Mouse (Mus musculus): ENCODE results near the gene Slc24a2.

The Slc24a2 gene

DNA sequence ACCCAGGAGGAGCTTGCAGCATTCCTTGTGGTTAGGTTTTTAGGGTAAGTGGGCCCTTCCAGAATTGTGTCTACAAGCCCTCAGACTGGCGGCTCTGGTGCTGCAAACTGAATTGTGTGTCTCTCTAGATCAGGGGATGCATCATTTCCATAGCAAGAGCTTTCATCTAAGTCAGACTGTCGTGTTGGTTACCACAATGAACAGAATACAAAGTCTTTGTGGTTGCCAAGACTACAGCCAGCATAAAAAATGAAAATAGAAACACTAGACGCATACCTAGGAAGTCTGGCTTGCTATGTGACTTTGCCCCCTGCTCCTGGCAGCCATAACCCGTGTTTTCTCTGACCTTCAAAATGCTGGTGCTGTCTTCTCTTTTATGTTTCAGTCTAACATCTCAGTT is 114.6 kb downstream of the Slc24a2 start:
- no peak for DNase-seq

GRCm38 (mm10) chr4:87109331-87110059 is 120.8 kb downstream of the Slc24a2 start:
- no peak for DNase-seq

DNA sequence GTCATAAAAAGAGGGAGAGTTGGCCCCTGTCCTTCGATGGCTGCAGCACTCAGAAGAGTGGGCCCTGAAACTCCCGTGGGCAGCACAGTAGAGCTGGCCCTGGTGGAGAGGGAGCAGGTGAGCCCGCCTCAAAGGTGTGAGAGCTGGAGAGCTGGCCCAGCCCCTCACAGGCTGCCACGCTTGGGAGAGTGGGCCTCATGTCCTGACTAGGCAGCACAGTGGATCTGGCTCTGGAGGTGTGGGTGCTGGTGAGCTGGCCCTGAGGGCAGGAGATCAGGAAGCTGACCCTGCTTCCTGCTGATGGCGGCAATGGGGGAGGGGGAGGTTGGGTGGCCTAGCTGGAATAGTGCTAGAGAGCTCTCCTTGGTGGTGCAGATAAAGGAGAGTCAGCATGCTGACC is 129.3 kb downstream of the Slc24a2 start:
- no peak for DNase-seq

GRCm38 (mm10) chr4:87096186-87096585 is 134.1 kb downstream of the Slc24a2 start:
- no peak for DNase-seq

DNA sequence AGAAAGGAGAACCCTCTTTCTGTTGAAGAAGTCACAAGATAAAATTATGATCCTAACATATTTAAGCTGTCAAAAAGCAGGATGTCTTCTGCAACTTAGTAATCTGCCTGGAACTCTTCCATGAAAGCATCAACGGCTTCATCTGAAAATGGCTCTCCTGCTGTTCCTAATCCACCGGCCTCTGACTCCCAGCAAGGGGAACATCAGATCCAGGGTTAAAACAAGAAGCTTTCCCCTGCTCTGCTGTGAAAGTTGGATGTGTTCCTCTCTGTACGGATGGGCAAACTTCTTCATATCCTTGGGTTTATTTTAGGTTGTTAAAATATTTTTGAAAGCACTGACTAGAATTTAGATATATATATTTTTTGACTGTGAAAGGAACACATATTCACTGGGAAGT is 136.7 kb downstream of the Slc24a2 start:
- no peak for DNase-seq

GRCm38 (mm10) chr4:87090841-87091240 is 139.4 kb downstream of the Slc24a2 start:
- DNase-seq: peak; percentile 53

DNA sequence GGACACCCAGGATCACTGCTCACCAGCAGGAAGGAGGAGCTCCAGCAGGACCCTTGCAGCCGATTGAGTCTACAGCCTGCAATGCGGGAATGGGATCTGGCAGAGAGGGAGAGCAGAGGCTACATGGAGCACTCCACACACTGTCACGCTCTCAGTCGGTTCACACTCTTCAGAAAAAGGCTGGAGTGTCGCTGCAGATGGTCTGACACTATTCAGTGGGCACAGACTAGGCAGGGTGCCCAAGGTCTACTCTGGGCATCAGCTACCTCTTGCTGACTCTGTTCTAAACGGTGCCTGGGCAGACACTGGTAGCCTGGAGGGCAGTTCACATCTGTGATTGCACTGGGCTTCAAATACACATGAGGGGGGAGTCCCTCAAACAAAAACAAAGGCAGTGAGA is 141.6 kb downstream of the Slc24a2 start:
- peak; percentile 11 for DNase-seq

DNA sequence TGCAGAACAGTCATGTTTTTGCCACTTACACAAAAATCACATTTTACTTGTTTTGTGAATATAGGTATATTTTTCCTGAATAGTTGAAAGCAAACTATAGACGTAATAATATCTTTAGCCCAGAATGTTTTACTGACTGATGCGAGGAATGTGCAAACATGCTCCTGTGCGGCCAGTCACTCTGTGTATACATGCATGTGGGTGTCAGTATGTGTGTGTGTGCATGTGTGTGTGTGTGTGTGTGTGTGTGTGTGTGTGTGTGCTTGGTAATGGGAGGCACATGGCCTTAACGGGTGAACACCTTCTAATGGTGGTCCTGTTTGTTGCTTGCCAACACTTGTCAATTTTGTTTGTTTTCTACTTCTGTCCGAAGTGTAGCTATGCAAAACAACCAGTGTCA is 142.7 kb downstream of the Slc24a2 start:
- no peak for DNase-seq

DNA sequence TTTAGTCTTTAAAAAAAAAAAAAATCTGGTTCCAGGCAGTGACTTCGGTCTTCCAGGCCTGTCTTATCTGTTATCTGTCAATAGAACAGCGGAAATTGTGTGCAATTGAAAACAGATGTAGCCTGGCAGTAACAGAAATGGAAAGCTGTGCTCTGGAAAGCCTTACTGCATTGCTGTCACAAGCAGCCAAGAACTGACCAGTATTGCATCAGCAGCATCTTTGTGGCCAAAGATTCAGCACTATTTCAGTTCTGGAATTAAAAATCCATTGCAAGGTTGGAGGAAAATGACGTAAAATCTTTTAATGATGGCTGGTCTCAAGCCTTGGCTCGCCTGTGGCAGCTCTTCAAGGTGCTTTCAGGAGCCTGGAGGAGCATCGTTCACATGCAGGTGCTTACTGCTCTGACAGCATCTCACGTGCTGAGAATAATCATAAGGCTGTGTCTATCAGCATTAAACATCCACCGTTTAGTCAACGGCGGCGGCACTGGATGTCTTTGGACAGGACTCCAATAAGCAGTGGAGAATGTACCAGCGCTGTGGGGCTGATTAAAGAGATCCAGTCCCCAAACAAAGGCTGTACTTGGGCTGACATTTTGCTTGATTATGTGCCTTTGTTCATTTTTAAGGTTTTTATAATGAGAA is 143.2 kb downstream of the Slc24a2 start:
- no peak for DNase-seq

DNA sequence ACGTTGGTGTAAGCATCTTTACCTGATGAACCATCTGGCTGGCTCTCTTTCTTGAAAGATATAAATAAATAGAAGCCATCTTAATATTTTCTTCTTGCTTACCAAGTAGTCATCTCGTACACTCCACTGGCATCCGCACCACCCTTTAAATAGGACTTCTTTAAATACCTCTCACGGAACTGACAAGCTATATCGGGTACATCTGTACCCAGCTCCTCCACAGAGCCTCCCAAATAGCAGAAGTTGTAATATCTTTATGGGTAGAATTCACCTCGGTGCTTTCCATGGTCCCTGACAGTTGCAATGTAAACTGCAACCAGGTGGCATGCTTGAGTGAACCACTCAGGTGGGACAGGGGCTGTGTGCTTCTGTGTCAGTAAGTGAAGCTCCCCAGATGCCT is 149.0 kb downstream of the Slc24a2 start:
- no peak for DNase-seq

DNA sequence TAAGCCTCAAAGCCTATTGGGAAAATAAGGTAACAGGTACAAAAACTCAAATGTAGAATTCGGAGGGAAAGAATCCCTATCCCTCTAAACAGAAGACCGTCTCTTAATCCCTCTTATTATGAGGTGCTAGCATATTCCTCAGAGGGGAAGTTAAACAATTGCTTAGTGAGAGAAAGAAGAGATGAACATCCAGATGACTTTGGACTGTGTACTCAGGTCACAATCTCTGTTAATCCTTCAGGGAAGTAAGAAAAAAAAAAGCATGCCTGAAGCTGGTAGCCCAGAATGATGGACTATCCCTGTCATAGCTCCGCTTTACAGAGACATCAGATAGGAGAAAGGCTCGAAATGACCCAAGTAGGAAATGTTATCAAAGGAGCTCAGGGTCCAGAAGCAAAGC is 151.0 kb downstream of the Slc24a2 start:
- DNase-seq: no peak

- DNase-seq: no peak
These were observed 151.6 kb downstream of the Slc24a2 start for GRCm38 (mm10) chr4:87078726-87079125.

GRCm38 (mm10) chr4:87075761-87076160 is 154.5 kb downstream of the Slc24a2 start:
- no peak for DNase-seq

- no peak for DNase-seq
These were observed 162.2 kb downstream of the Slc24a2 start for GRCm38 (mm10) chr4:87068121-87068520.

DNA sequence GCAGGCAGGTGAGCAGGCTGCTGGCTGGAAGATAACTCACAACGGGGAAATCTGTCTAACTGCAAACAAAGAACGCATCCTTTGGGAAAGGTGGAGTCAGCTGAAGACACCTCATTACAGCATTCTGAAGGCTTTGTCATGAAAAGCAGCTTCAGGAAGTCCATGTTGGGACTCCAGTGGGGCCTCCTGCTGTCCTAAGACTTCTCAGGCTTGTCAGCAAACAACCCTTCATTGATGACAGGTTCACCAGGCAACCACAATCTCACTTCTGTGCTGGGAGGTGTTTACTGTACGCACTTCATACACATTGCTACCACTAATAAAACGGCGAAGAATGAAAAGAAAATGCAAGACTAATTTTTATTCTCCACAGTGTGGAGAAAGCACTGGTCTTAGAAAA is 165.1 kb downstream of the Slc24a2 start:
- DNase-seq: no peak

- DNase-seq: no peak
These were observed 165.7 kb downstream of the Slc24a2 start for GRCm38 (mm10) chr4:87064561-87064960.

GRCm38 (mm10) chr4:87062771-87063253 is 167.5 kb downstream of the Slc24a2 start:
- DNase-seq: no peak

DNA sequence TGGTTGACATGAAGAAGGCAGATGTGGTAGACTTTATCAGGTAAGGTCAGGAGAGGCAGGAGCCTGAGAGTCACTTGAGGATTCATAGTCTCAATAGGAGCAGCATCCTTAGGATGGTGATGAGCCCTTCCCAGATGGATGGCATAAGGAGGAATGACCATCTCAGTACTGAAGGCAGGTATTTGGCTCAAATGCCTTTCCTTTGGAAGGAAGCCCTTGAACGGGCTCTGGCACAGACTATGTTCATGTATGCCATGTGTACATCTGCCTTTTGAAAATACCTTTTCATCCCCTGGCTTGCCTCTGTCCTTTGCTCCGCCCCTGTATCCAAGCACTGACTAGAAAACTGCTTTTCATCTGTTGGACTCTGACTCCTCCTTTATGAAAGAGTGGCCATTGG is 168.6 kb downstream of the Slc24a2 start:
- DNase-seq: no peak

DNA sequence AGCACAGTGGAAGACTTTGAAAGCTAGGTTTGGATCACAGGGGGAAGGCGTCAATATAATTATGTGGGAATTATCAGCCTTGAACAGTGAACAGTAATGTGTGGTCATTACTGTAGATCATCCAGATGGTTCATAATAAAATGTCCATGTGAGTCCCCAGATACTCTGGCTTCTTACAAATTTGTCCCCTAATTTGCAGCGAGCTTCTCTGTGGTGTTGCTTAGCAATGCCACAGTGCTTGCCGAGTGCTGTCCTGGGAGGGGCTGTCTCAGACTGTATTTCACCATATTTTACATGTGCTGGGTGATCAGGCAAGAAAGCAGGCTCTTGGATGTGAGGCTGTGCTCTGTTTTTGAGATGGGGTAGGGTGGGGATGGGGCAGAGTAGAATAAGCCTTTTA is 172.7 kb downstream of the Slc24a2 start:
- DNase-seq: no peak

DNA sequence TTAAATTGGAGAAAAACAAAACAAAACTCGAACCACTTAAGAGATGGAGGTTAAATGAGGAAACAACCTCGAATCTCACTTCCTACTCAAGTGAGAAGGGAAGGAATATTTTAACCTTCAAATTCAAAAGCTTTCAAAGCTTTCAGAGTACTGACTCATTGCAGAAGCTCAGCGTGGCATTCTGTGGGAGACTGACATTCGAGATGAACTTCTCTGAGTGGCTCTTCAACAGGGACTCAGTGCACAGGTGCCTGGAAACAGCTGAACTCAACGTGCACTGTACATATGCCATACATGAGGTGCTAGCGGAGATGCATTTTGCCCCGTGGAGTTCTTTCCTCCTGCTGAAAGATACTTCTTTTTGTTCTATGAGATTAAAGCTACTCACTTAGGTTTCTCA is 174.5 kb downstream of the Slc24a2 start:
- no peak for DNase-seq

DNA sequence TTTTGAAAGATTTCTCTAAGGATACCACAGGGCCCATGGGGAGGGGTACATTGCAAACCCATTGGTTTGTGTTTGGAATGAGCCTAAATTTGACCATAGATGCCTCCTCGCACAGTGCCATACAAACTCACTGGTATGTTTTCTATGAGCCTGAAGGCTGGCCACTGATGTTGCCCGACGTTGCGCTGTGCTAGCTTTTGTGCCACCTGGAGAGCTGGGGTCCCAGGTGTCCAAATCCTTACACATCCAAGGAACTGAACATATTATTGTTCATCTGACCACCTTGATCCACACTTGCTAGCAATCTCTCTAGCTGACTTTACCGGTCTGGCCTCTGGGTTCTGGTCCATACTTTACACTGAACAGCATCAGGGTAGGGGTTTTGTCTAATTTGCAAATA is 177.4 kb downstream of the Slc24a2 start:
- no peak for DNase-seq

- no peak for DNase-seq
These were observed 181.2 kb downstream of the Slc24a2 start for GRCm38 (mm10) chr4:87049061-87049460.

DNA sequence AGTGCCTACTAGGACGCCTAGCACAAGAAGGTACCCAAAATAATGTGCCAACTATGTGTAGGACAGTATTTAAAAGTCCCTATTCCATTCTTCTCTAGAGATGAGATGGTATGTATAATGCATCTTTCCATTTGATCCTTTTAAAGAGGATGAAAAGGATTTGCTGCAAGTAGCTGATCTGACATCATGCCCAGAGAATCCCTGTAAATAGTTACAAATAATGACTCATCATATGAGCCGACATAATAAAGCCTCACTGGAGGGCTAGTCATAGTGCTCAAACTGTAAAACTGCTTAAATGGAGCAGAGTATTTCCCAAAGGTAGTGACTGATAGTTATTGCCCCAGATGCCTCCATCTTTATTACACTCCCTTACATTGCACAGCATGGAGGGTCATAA is 183.1 kb downstream of the Slc24a2 start:
- no peak for DNase-seq

DNA sequence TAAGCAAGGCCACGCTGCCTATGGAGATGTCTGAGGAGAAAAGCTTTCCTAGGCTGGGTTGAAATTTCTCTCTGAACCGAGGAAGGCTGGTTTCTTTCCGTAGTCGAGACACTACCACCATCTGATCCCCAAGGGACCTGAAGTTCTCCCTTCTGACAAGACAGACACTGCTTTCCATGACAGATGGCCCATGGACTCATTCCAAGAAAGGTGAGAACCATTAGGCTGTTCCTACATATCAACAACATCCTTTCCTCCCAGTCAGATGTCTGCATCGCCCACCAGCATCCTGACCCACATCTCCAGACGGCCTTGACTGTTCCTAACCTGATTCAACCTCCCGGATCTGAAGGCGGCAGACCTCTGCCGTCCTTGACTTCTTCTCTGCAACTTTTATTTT is 187.0 kb downstream of the Slc24a2 start:
- DNase-seq: no peak
